Mouse (Mus musculus): ENCODE data around the gene Fkbp11.
"Not testable (repeated sequence)": the region's sequence is repeated elsewhere in the genome, so short reads cannot be mapped to it uniquely, and the experiment has no call there.

Fkbp11 gene

GRCm38 (mm10) chr15:98727443-98728321 is at the start of gene Fkbp11:
Gene Fkbp11 (minus strand): TSS chr15:98728198.
- in situ Hi-C loops (cut with MboI), result no loop called here

GRCm38 (mm10) chr15:98777762-98778161 is 49.8 kb upstream of the Fkbp11 start, which contains the start of gene Wnt10b:
Gene Wnt10b (minus strand): TSS chr15:98778150.
- in situ Hi-C loops (cut with MboI), result no loop called here

- in situ Hi-C loops (cut with MboI), result no loop called here
These were observed 49.1 kb upstream of the Fkbp11 start for GRCm38 (mm10) chr15:98777005-98777616.

- in situ Hi-C loops (cut with MboI), result no loop called here
These were observed 48.4 kb upstream of the Fkbp11 start for GRCm38 (mm10) chr15:98776280-98777004.

GRCm38 (mm10) chr15:98775533-98775932 is 47.5 kb upstream of the Fkbp11 start:
- in situ Hi-C loops (cut with MboI), result no loop called here

GRCm38 (mm10) chr15:98774096-98774495 is 46.1 kb upstream of the Fkbp11 start:
- in situ Hi-C loops (cut with MboI), result no loop called here

GRCm38 (mm10) chr15:98772511-98773211 is 44.7 kb upstream of the Fkbp11 start:
- in situ Hi-C loops (cut with MboI), result no loop called here

GRCm38 (mm10) chr15:98771813-98772425 is 43.9 kb upstream of the Fkbp11 start:
- in situ Hi-C loops (cut with MboI), result no loop called here

- in situ Hi-C loops (cut with MboI), result no loop called here
These were observed 40.3 kb upstream of the Fkbp11 start for GRCm38 (mm10) chr15:98768259-98768658.

- in situ Hi-C loops (cut with MboI), result no loop called here
These were observed 37.9 kb upstream of the Fkbp11 start for GRCm38 (mm10) chr15:98765929-98766328.

- in situ Hi-C loops (cut with MboI), result no loop called here
These were observed 34.9 kb upstream of the Fkbp11 start, which contains the start of gene Arf3 for GRCm38 (mm10) chr15:98762670-98763529. Gene Arf3 (minus strand): TSS chr15:98763214.

GRCm38 (mm10) chr15:98762201-98762621 is 34.2 kb upstream of the Fkbp11 start:
- in situ Hi-C loops (cut with MboI), result no loop called here

- in situ Hi-C loops (cut with MboI), result no loop called here
These were observed 26.1 kb upstream of the Fkbp11 start for GRCm38 (mm10) chr15:98754125-98754524.

- in situ Hi-C loops (cut with MboI), result no loop called here
These were observed 25.0 kb upstream of the Fkbp11 start for GRCm38 (mm10) chr15:98753021-98753423.

GRCm38 (mm10) chr15:98749093-98749492 is 21.1 kb upstream of the Fkbp11 start:
- in situ Hi-C loops (cut with MboI), result no loop called here

- in situ Hi-C loops (cut with MboI), result no loop called here
These were observed 19.3 kb upstream of the Fkbp11 start for GRCm38 (mm10) chr15:98747296-98747695.

GRCm38 (mm10) chr15:98746344-98746965 is 18.5 kb upstream of the Fkbp11 start:
- in situ Hi-C loops (cut with MboI), result no loop called here

GRCm38 (mm10) chr15:98743863-98744262 is 15.9 kb upstream of the Fkbp11 start:
- in situ Hi-C loops (cut with MboI), result not testable (repeated sequence)

GRCm38 (mm10) chr15:98742766-98743428 is 14.9 kb upstream of the Fkbp11 start:
- in situ Hi-C loops (cut with MboI), result no loop called here
